Mouse (Mus musculus) liver, adult 10 weeks (tissue): ENCODE data around the gene Ube2dnl1. TPM values are rescaled to one million over a fixed set of nuclear protein-coding genes. Genes with fewer than 3 reads are reported as not detected.

Experiments
- polyA plus RNA-seq: library from polyadenylated mRNA; stranded (reverse); fragments of 350-450 nt; fragmentation: Illumina TruSeq; extraction: RNeasy Lipid Tissue Mini Kit (QIAGEN cat#74804); gene quantifications from one replicate; pipeline ENCODE4 v1.2.3, GENCODE M21; 2014; ENCODE audit warnings: low read depth, low replicate concordance

Gene Ube2dnl1
- polyA plus RNA-seq = not detected

DNA sequence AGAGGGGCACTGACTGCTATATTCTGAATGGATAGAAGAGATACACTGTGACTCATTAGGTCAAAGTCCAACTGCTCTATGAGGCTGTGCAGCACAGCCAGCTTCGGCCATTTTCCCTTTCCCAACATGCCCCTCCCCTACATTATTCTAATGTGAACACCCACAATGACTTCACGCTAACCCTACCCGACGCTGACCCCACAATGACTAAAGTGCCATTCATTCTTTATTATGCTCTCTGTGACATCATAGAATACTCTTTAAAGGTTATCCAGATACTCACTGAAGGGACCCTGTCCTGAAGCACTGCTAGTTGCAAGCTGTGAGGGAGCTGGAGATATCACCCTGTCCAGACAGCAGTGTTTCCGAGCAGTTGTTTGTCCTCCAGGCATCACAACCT is at the start of gene Ube2dnl1:
Ube2dnl1 (plus strand) TSS at position 301 of the 400 bp plus-strand sequence.

GRCm38 (mm10) chrX:114907282-114907681 is 2.5 kb downstream of the Ube2dnl1 start, which contains the start of gene Ube2dnl2:
Gene Ube2dnl2 (plus strand): TSS chrX:114907582.

Other genes starting within 250 kb of the Ube2dnl1 start
- not detected for gene Ube2dnl2, start 2.6 kb downstream of the Ube2dnl1 start, polyA plus RNA-seq